Mouse (Mus musculus): ENCODE data around the gene Sbk1. TPM values are rescaled to one million over a fixed set of nuclear protein-coding genes. Genes with fewer than 3 reads are reported as not detected.

The Sbk1 gene
- polyA plus RNA-seq, 1 experiment from 2014 or later = 19.7 TPM

DNA sequence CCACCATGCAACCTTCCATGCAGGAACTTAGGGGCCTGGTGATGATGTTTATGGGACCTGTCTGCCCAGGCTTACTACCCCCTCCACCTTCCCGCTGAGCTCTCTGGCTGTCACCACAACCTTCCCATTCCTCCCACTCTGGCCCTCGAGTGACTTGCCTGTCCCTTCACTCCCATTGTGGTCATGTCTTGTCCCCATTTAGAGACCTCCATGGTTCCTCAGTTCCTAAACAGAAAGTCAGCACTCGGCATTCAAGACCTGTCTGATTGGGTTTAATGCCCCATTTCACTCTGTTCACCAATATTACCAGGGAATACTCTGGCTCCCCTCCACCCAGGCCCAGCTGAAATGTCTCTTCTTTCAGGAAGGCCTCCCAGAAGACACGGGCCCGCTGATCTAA lies 23.3 kb upstream of the Sbk1 start:
- 61% methylated on average over 5 of the region's 5 CpGs for WGBS
- TF ChIP-seq CTCF (IDR thresholded peaks at IDR 0.05; ENCODE audit: low read depth) = no peak
- H3K4me2 ChIP-seq (ENCODE audit: low read length) = no peak overlapping the region

DNA sequence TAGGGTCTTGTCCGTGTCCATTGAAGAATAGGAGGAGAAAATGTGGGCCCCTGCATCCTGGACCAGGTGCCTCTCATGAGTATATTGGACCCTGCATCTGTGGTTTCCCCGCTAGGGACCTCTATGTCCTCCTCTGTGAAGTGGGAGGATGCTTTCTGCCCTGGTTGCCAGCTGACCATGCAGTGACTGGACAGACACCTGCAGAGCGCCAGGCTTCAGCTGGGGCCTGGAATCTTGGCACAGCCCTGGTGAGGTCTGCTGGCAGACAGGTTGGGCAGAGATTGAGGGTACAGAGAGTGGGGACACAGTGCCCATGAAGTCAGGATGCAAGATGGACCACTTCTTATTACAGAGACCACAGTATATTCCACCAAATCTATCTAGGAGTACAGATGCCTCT lies 22.4 kb upstream of the Sbk1 start:
- no peak for TF ChIP-seq CTCF (IDR thresholded peaks at IDR 0.05; ENCODE audit: low read depth)
- Histone ChIP-seq H3K27ac (no peak overlapping the region), H3K9me3 (replicated peaks; ENCODE audit: low read length) (no peaks in the 10 kb centered on the region), H3K4me2 (ENCODE audit: low read length) (no peak overlapping the region), H3K9ac (ENCODE audit: low read depth, low read length) (no peak overlapping the region), H3K27me3 (ENCODE audit: insufficient read depth, low read length) (no peaks in the 10 kb centered on the region), H3K36me3 (ENCODE audit: insufficient read depth, low read length) (no peaks in the 10 kb centered on the region), H3K4me3 (replicated peaks; ENCODE audit: low read depth, low read length) (no peak overlapping the region), H3K4me1 (replicated peaks; ENCODE audit: insufficient read depth, low read length) (peaks cover 4% of the 10 kb centered on the region; the same call in 1 of the 2 replicates)
- 80% methylated on average over 3 of the region's 3 CpGs for WGBS
- DNase-seq (ENCODE audit: low spot score) (no peak), ATAC-seq (replicated peaks; ENCODE audit: low FRiP score, low read depth) (no peak)

More for the DNA sequence above, 23.3 kb upstream of the Sbk1 start:
- no peak overlapping the region for H3K9ac ChIP-seq (ENCODE audit: low read depth, low read length)
- H3K27ac ChIP-seq = no peak overlapping the region
- no peaks in the 10 kb centered on the region for H3K9me3 ChIP-seq (replicated peaks; ENCODE audit: low read length)
- DNase-seq (ENCODE audit: low spot score) = no peak
- no peaks in the 10 kb centered on the region for H3K36me3 ChIP-seq (ENCODE audit: insufficient read depth, low read length)
- H3K4me1 ChIP-seq (replicated peaks; ENCODE audit: insufficient read depth, low read length) = peaks cover 4% of the 10 kb centered on the region; the same call in 1 of the 2 replicates
- H3K27me3 ChIP-seq (ENCODE audit: insufficient read depth, low read length) = no peaks in the 10 kb centered on the region
- H3K4me3 ChIP-seq (replicated peaks; ENCODE audit: low read depth, low read length) = no peak overlapping the region
- no peak for ATAC-seq (replicated peaks; ENCODE audit: low FRiP score, low read depth)

DNA sequence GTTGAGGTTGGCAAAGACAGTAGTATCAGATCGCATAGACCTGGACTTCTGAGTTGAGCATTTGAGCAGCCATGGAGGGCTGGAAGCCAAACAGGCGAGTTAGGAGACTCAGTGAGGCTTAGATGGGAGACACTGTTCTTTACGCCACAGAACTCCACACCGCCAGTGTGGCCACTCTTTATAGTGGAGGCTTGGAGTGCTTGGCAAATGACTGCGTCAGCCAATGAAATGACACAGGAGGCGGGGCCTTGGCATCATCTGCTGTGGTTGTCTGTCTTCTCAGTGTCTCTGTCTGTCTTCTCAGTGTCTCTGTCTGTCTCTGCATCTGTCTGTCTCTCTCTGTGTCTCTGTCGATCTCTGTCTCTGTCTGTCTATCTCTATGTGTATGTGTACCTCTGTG lies 21.9 kb upstream of the Sbk1 start:
- TF ChIP-seq CTCF (IDR thresholded peaks at IDR 0.05; ENCODE audit: low read depth) = no peak
- no peak overlapping the region for H3K4me3 ChIP-seq (replicated peaks; ENCODE audit: low read depth, low read length)
- no peak overlapping the region for H3K4me2 ChIP-seq (ENCODE audit: low read length)
- no peak overlapping the region for H3K9ac ChIP-seq (ENCODE audit: low read depth, low read length)
- peaks cover 4% of the 10 kb centered on the region; the same call in 1 of the 2 replicates for H3K4me1 ChIP-seq (replicated peaks; ENCODE audit: insufficient read depth, low read length)
- H3K27ac ChIP-seq = no peak overlapping the region
- no peak for DNase-seq (ENCODE audit: low spot score)
- no peaks in the 10 kb centered on the region for H3K27me3 ChIP-seq (ENCODE audit: insufficient read depth, low read length)
- 73% methylated on average over 7 of the region's 7 CpGs for WGBS
- no peaks in the 10 kb centered on the region for H3K9me3 ChIP-seq (replicated peaks; ENCODE audit: low read length)
- ATAC-seq (replicated peaks; ENCODE audit: low FRiP score, low read depth) = no peak
- H3K36me3 ChIP-seq (ENCODE audit: insufficient read depth, low read length) = no peaks in the 10 kb centered on the region

DNA sequence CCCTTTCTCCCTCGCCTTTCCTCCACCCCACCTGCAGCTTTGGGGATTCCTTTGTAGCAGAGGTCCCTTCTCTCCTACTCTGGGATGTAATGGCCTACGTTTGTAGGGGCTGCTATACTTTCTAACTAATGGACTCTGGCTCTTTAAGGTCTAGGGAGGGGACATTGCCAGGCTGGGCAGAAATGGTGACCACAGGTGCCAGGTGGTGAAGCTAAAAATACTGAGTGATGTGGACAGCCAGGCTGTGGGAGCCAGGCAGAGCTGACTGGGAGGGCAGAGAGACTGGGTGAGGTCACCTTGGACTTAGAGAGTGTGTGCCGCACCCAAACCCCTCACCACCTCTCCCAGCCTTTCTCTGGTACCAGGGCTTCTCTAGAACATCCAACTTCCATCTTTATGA lies 20.7 kb upstream of the Sbk1 start:
- TF ChIP-seq CTCF (IDR thresholded peaks at IDR 0.05; ENCODE audit: low read depth) = no peak
- Histone ChIP-seq H3K4me2 (ENCODE audit: low read length) (no peak overlapping the region), H3K27ac (no peak overlapping the region), H3K4me1 (replicated peaks; ENCODE audit: insufficient read depth, low read length) (peaks cover 4% of the 10 kb centered on the region; the same call in 1 of the 2 replicates), H3K27me3 (ENCODE audit: insufficient read depth, low read length) (no peaks in the 10 kb centered on the region), H3K4me3 (replicated peaks; ENCODE audit: low read depth, low read length) (no peak overlapping the region), H3K9me3 (replicated peaks; ENCODE audit: low read length) (no peaks in the 10 kb centered on the region), H3K36me3 (ENCODE audit: insufficient read depth, low read length) (no peaks in the 10 kb centered on the region), H3K9ac (ENCODE audit: low read depth, low read length) (no peak overlapping the region)
- WGBS = 65% methylated on average over 3 of the region's 3 CpGs
- no peak for ATAC-seq (replicated peaks; ENCODE audit: low FRiP score, low read depth)
- DNase-seq (ENCODE audit: low spot score) = no peak

DNA sequence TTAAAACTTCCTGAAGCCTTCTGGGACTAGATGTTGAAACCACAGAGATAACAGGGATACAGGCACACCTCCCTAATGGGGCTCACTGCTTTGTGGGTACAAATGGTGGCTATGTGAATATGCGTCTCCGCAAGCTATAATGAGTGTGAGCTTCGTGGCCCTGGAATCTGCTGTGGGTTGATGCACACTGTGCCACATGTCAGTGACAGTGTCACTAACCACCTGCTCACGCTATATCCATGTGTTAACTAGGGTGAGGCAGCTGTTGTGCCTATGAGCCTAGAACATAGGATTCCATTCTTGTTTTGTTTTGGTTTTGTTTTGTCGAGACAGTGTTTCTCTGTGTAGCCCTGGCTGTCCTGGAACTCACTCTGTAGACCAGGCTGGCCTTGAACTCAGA lies 20.2 kb upstream of the Sbk1 start:
- 83% methylated on average over 5 of the region's 5 CpGs for WGBS
- Histone ChIP-seq H3K9me3 (replicated peaks; ENCODE audit: low read length) (no peaks in the 10 kb centered on the region), H3K4me2 (ENCODE audit: low read length) (no peak overlapping the region), H3K36me3 (ENCODE audit: insufficient read depth, low read length) (no peaks in the 10 kb centered on the region), H3K9ac (ENCODE audit: low read depth, low read length) (no peak overlapping the region), H3K27me3 (ENCODE audit: insufficient read depth, low read length) (no peaks in the 10 kb centered on the region), H3K4me1 (replicated peaks; ENCODE audit: insufficient read depth, low read length) (peaks cover 4% of the 10 kb centered on the region; the same call in 1 of the 2 replicates), H3K27ac (no peak overlapping the region), H3K4me3 (replicated peaks; ENCODE audit: low read depth, low read length) (no peak overlapping the region)
- ATAC-seq (replicated peaks; ENCODE audit: low FRiP score, low read depth) (no peak), DNase-seq (ENCODE audit: low spot score) (no peak)
- no peak for TF ChIP-seq CTCF (IDR thresholded peaks at IDR 0.05; ENCODE audit: low read depth)

DNA sequence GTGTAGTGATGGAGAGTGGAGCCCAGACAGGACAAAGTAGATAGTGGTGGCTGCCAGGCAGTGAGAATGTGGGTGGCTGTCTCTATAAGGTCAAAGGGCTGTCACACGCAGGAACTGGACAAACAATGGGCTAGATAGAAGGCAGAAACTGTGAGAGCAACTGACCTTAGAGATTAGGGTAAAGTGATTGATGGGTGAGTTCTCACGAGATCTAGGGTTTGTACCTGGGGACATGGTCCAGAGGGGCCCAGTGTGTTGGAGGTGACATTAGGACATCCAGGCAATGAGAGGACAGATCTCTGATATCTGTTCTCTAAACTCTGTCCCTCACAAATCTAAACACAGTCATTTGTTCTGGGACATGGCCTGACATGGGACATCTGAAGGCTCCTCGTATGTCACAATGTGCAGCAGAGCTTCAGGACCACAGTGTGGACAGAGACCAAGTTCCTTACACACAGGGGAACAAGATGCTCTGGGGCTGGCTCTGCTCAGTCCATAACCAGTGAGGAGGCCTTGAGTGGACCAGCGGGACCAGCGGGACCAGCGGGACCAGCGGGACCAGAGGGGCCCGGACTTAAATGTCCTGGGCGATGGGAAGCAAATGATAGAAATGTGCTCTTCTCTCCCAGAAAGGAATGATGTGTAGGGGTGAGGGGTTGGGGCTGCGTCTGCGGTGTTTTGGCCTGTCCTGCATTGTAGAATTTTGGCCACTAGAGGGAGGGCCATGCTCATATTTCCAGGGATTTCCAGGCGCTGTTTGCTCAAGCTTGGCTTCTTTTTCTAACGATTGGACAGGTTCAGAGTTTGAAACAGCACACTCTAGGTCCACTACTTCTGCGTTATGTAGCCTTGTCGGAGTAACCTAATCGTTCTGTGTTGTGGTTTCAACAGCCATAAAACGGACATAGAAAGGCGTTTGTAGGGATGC lies 11.9 kb upstream of the Sbk1 start:
- no peak overlapping the region for H3K4me3 ChIP-seq (replicated peaks; ENCODE audit: low read depth, low read length)
- ATAC-seq (replicated peaks; ENCODE audit: low FRiP score, low read depth) = no peak
- H3K4me2 ChIP-seq (ENCODE audit: low read length) = no peak overlapping the region
- no peaks in the 10 kb centered on the region for H3K4me1 ChIP-seq (replicated peaks; ENCODE audit: insufficient read depth, low read length)
- peak; percentile 95 for TF ChIP-seq CTCF (IDR thresholded peaks at IDR 0.05; ENCODE audit: low read depth)
- no peaks in the 10 kb centered on the region for H3K27me3 ChIP-seq (ENCODE audit: insufficient read depth, low read length)
- H3K9ac ChIP-seq (ENCODE audit: low read depth, low read length) = no peak overlapping the region
- WGBS = 7% methylated on average over 18 of the region's 18 CpGs
- H3K9me3 ChIP-seq (replicated peaks; ENCODE audit: low read length) = no peaks in the 10 kb centered on the region
- H3K27ac ChIP-seq = no peak overlapping the region
- H3K36me3 ChIP-seq (ENCODE audit: insufficient read depth, low read length) = no peaks in the 10 kb centered on the region
- DNase-seq (ENCODE audit: low spot score) = peak; percentile 85
